Mouse (Mus musculus) forebrain, embryonic 14.5 days (tissue): ENCODE measurements around the gene Lyl1. TPM values are rescaled to one million over a fixed set of nuclear protein-coding genes. Genes with fewer than 3 reads are reported as not detected.

Experiments
- ATAC-seq: fragments of 200-750 bp; cut with Nextera tagmentation; 2 replicates; pipeline ENCODE4 v1.8.0; 2017; ENCODE audit warnings: mild to moderate bottlenecking, moderate library complexity
- DNase-seq: peaks from one replicate; pipeline ENCODE4 v3.0.0-alpha.2; 2015; ENCODE audit warnings: low spot score
- H3K27ac ChIP-seq: fragments of 300-500 bp; sonication (generic); 2 replicates; pipeline ENCODE4 v1.5.1; 2014; ENCODE audit warnings: low read depth, mild to moderate bottlenecking, control low read depth, low read length, moderate library complexity
- H3K27me3 ChIP-seq: fragments of 300-500 bp; sonication (generic); replicated peaks from 2 replicates; pipeline ENCODE4 v1.6.1; 2014; ENCODE audit warnings: low read length, control low read depth, mixed read lengths; ENCODE audit not compliant: control insufficient read depth, insufficient read depth
- H3K36me3 ChIP-seq: fragments of 300-500 bp; sonication (generic); 2 replicates; pipeline ENCODE4 v1.6.1; 2014; ENCODE audit warnings: low read length, control low read depth; ENCODE audit not compliant: control insufficient read depth, insufficient read depth
- H3K4me1 ChIP-seq: fragments of 300-500 bp; sonication (generic); 2 replicates; pipeline ENCODE4 v1.6.1; 2014; ENCODE audit warnings: antibody characterized with exemption, low read length, control low read depth; ENCODE audit not compliant: control insufficient read depth, insufficient read depth
- H3K4me2 ChIP-seq: fragments of 300-500 bp; sonication (generic); 2 replicates; pipeline ENCODE4 v1.6.1; 2014; ENCODE audit warnings: mild to moderate bottlenecking, control low read depth, low read length
- H3K4me3 ChIP-seq: fragments of 300-500 bp; sonication (generic); 2 replicates; pipeline ENCODE4 v1.5.1; 2014; ENCODE audit warnings: low read depth, low read length, control low read depth
- H3K9ac ChIP-seq: fragments of 300-500 bp; sonication (generic); 2 replicates; pipeline ENCODE4 v1.6.1; 2014; ENCODE audit warnings: mild to moderate bottlenecking, low read length, control low read depth, moderate library complexity
- H3K9me3 ChIP-seq: fragments of 300-500 bp; sonication (generic); replicated peaks from 2 replicates; pipeline ENCODE4 v1.6.1; 2016; ENCODE audit warnings: low read length, control low read depth, mixed read lengths; ENCODE audit not compliant: control insufficient read depth
- WGBS: fragments of 180-500 bp; shearing (Covaris S2); extraction: QIAGEN DNeasy Blood & Tissue Kit; methylation state at CpG from one replicate; pipeline ENCODE4 v1.1.7; 2014; 5-methylcytosine and 5-hydroxymethylcytosine counted together
- polyA plus RNA-seq: library from polyadenylated mRNA; unstranded; fragments of >200 nt; fragmentation: Nextera tagmentation; extraction: Ambion mirVana; gene quantifications from 2 replicates; pipeline ENCODE4 v1.2.1, GENCODE M21; 2014

The Lyl1 gene
- polyA plus RNA-seq, 1 experiment from 2014 or later: 2.9 TPM

DNA sequence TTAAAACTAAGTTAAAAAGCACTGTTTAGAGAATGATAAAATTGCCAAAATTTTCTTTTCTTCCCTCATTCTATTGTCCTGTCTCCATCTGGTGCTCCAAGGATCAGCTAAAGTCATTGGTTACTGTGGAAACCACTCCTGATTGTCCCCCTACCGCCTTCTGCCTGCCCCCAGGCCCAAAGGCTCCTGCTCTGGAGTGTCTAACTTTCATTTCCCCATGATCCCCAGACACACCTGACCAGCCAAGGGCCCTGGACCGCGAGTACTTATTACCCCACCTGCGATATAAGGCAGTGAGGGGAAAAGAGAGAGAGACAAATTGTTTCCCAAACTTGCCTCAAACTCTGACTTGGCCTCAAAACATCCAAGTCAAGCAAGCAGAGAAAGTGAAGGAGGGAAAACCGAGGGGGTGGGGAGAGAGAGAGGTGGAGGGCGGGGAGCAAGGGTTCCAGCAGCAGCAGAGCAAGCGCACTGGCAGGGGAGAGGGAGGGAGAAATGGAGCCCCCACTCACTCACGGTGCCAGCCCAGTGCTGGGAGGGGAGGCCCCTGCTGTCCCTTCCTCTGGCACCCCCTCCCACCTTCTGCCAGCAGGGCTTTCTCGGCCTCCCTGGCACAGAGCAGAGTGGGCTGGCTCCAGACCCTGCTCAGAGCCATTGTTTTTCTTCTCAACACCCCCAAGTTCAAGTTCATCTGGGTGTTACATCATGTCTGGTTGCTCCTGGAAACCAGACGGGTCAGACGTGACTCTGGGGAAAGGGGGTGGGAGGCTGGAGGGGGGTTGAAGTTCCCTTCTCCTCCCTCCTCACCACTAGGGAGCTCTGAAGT is 10.9 kb downstream of the Lyl1 start:
- Histone ChIP-seq H3K9ac (peak overlapping the region; percentile 50), H3K36me3 (peaks cover 41% of the 10 kb centered on the region), H3K4me3 (no peak overlapping the region), H3K4me1 (peaks cover 69% of the 10 kb centered on the region), H3K9me3 (no peaks in the 10 kb centered on the region), H3K4me2 (peak overlapping the region; percentile 16; the same call in 1 of the 2 replicates), H3K27ac (peak overlapping the region; percentile 96), H3K27me3 (peaks cover 17% of the 10 kb centered on the region; the same call in 1 of the 2 replicates)
- DNase-seq (peak; percentile 95), ATAC-seq (peak; percentile 85)
- 5% methylated on average over 10 of the region's 11 CpGs for WGBS

DNA sequence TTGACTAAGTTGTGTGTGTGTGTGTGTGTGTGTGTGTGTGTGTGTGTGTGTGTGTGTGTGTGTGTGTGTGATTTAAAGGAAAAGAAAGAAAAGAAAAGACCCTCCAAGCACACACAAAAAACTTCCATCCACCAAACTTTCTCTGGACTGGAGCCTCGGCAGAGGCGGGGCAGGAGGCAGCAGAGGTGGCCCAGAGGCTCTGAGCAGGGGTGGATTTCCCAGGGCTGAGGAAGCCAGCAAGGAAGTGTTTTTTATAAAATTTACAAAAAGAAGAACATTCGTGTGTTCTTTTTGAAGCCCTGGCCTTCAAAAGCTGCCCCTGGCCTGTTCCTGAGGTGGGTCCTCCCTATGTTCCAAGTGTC is 11.5 kb downstream of the Lyl1 start:
- Histone ChIP-seq H3K9me3 (no peaks in the 10 kb centered on the region), H3K4me1 (peaks cover 64% of the 10 kb centered on the region), H3K27ac (peak overlapping the region; percentile 96), H3K27me3 (peaks cover 13% of the 10 kb centered on the region; the same call in 1 of the 2 replicates), H3K36me3 (peaks cover 45% of the 10 kb centered on the region), H3K4me2 (0 out of 2 replicates have a peak overlapping the region, but pooled peaks have one; percentile 5), H3K9ac (peak overlapping the region; percentile 51), H3K4me3 (no peak overlapping the region)
- DNase-seq: no peak
- WGBS: 3% methylated on average over 3 of the region's 3 CpGs
- peak; percentile 25 for ATAC-seq

DNA sequence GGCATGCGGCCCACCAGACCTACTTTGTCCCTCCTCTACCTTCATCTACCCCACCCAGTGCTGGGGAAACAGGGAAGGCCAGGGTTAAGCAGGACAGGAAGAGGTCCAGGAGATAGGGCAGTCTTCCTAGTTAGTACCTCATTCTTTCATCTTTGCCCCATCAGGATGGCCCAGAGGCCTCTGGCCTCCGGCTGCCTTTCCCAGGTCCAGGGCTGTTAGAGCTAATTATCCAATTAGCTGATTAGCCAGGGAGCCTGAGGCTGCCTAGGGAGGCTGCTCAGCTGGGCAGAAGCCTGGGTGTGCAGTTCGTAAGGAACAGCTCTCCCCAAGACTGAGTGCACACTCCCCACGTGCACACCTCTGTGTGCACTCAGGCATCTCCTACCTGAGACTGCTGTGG is 12.1 kb downstream of the Lyl1 start:
- peaks cover 45% of the 10 kb centered on the region for H3K36me3 ChIP-seq
- H3K27ac ChIP-seq: peak overlapping the region; percentile 96
- no peak for ATAC-seq
- H3K27me3 ChIP-seq: 0 out of 2 replicates have a peak, but pooled peaks cover 8% of the 10 kb centered on the region
- H3K9ac ChIP-seq: peak overlapping the region; percentile 51
- H3K4me2 ChIP-seq: 0 out of 2 replicates have a peak overlapping the region, but pooled peaks have one; percentile 5
- no peaks in the 10 kb centered on the region for H3K9me3 ChIP-seq
- 27% methylated on average over 4 of the region's 4 CpGs for WGBS
- DNase-seq: no peak
- no peak overlapping the region for H3K4me3 ChIP-seq
- H3K4me1 ChIP-seq: peaks cover 58% of the 10 kb centered on the region

DNA sequence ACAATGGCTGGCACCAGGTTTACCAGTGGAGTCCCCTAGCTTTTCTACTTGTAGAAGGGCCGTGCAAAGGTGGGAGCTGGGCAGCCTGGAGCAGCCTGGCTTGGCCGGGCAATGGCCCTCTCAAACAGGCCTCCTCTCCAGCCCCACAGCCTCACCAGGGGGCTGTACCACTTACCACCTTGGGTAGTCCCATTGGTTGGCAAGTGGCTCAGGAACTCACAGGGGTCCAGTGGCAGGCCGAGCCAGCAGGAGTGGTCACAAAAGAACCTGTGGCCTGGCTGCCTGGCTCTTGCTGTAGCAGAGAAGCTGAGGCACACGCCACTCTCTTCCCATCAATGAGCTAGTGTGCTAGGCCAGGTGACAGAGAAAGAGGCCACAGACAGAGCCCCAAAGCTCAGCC is 12.9 kb downstream of the Lyl1 start:
- WGBS: 44% methylated on average over 4 of the region's 4 CpGs
- no peak overlapping the region for H3K4me3 ChIP-seq
- H3K27me3 ChIP-seq: 0 out of 2 replicates have a peak, but pooled peaks cover 4% of the 10 kb centered on the region
- peak overlapping the region; percentile 96 for H3K27ac ChIP-seq
- H3K9ac ChIP-seq: peak overlapping the region; percentile 51
- H3K4me1 ChIP-seq: peaks cover 58% of the 10 kb centered on the region
- ATAC-seq (no peak), DNase-seq (no peak)
- no peaks in the 10 kb centered on the region for H3K9me3 ChIP-seq
- peaks cover 52% of the 10 kb centered on the region for H3K36me3 ChIP-seq
- H3K4me2 ChIP-seq: 0 out of 2 replicates have a peak overlapping the region, but pooled peaks have one; percentile 12

DNA sequence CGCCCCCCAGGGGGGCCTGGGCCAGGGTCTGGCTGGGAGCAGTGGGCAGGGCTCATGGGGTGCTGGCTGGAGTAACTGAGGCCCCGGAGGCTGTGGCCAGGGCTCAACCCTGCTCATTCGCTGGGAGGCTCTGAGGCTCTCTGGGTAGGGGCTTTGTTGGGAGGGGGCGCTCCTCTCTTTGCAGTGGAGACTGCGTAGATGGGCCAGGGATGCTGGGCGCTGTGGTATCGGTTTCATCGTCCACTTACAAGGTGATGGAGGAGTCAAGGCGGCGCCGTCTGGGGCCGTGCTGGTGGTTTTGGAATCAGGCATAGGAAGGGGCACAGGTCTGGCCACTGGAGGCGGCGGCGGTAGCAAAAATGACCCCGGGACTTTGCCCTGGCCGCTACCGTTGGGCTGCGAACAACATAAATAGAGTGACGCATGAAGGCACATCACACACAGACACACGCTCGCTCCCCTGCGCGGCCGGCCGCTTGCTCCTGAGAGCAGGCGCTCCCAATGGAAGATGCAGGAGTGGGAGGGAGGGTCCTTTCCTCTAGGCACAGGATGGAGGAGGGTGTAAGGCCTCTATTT is 14.7 kb downstream of the Lyl1 start:
- H3K9ac ChIP-seq: peak overlapping the region; percentile 59
- H3K27ac ChIP-seq: peak overlapping the region; percentile 85
- WGBS: 9% methylated on average over 27 of the region's 27 CpGs
- no peaks in the 10 kb centered on the region for H3K9me3 ChIP-seq
- ATAC-seq (no peak), DNase-seq (no peak)
- H3K4me2 ChIP-seq: peak overlapping the region; percentile 36
- H3K4me3 ChIP-seq: no peak overlapping the region
- H3K36me3 ChIP-seq: peaks cover 64% of the 10 kb centered on the region
- H3K27me3 ChIP-seq: 0 out of 2 replicates have a peak, but pooled peaks cover 4% of the 10 kb centered on the region
- peaks cover 45% of the 10 kb centered on the region for H3K4me1 ChIP-seq

DNA sequence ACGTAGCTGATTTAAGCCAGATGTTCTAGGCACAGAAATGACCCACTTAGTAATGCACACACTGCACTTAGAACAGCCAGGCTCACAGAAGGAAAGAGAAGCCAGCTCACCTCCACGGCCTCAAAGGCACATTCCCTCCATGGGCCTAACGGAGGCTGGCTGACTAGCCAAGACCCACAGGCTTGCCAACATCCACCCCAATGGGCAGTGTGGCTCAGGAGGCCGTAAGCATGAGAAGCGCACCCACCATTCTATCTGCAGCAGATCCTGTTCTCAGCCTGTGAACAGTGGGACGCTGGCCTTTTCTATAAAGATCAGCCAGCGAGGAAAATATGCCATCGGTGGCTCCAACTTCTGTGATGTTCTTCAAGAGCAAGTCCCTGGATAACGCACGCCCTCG is 15.5 kb downstream of the Lyl1 start:
- WGBS: 81% methylated on average over 11 of the region's 11 CpGs
- no peak overlapping the region for H3K4me3 ChIP-seq
- peaks cover 42% of the 10 kb centered on the region for H3K4me1 ChIP-seq
- ATAC-seq (no peak), DNase-seq (no peak)
- H3K9me3 ChIP-seq: no peaks in the 10 kb centered on the region
- peak overlapping the region; percentile 32; the same call in 1 of the 2 replicates for H3K9ac ChIP-seq
- H3K36me3 ChIP-seq: peaks cover 67% of the 10 kb centered on the region
- no peak overlapping the region for H3K4me2 ChIP-seq
- 0 out of 2 replicates have a peak, but pooled peaks cover 4% of the 10 kb centered on the region for H3K27me3 ChIP-seq
- peak overlapping the region; percentile 54; the same call in 1 of the 2 replicates for H3K27ac ChIP-seq

DNA sequence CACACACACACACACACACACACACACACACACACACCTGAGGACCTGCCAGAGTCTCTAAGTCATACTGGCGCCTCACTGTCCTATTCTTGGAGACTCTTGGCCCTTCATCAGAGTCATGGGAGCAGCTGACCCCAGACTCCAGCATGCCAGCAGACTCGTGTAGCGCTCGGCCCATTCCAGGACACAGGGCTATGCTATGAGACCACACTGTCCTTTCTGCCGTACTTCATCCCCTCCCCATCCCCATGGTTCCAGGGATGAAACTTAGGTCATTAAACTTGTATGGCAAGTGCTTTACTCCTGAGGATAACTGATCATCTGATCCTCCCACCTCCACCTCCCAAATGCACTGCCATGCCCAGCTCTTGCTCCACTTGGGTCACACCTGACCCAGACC is 17.2 kb downstream of the Lyl1 start:
- Histone ChIP-seq H3K27ac (no peak overlapping the region; the same call in 1 of the 2 replicates), H3K36me3 (peaks cover 76% of the 10 kb centered on the region), H3K9me3 (no peaks in the 10 kb centered on the region), H3K9ac (no peak overlapping the region), H3K4me3 (no peak overlapping the region), H3K4me1 (peaks cover 46% of the 10 kb centered on the region), H3K27me3 (0 out of 2 replicates have a peak, but pooled peaks cover 4% of the 10 kb centered on the region), H3K4me2 (no peak overlapping the region)
- no peak for DNase-seq
- 81% methylated on average over 5 of the region's 5 CpGs for WGBS
- ATAC-seq: no peak

DNA sequence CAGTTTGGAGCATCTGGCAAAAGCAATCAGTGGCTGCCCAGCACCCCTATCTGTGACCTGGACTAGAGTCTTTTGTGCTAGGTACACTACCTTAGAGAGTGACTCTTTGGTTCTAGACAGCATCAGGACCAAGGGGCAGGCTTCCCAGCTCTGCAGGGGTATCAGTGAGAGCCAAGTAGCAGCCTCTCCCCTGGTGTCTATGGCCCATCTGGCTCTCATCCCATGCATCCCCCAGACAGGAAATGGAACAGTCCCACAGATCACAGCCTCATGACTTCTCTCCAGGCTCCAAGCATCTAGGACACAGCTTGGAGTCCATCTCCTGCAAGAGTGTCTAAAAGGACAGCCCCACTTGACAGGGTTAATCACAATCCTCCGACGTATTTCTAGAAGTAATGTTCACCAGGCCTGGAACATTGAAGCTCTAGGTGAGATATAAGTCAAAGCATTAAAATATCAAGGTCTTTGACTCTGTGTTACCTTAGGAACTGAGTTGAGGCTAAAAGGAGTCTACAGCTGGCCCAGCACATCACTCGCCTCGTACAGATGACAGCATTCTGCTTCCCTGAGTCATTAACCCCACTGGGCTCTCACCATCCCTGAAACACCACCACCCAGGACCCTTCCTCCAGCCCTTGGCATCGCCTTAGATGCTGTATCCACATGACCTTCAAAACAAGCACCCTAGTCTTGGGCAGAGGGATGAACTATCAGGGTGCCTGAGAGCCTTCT is 17.9 kb downstream of the Lyl1 start:
- H3K36me3 ChIP-seq: peaks cover 77% of the 10 kb centered on the region
- no peak overlapping the region for H3K9ac ChIP-seq
- H3K4me2 ChIP-seq: no peak overlapping the region
- H3K9me3 ChIP-seq: no peaks in the 10 kb centered on the region
- peaks cover 46% of the 10 kb centered on the region for H3K4me1 ChIP-seq
- H3K27ac ChIP-seq: no peak overlapping the region; the same call in 1 of the 2 replicates
- WGBS: 86% methylated on average over 5 of the region's 5 CpGs
- ATAC-seq (no peak), DNase-seq (no peak)
- H3K4me3 ChIP-seq: no peak overlapping the region
- H3K27me3 ChIP-seq: 0 out of 2 replicates have a peak, but pooled peaks cover 4% of the 10 kb centered on the region
